Mouse (Mus musculus) adrenal gland, adult (tissue): ENCODE data around the gene Msh3.
"Not testable (repeated sequence)": the region's sequence is repeated elsewhere in the genome, so short reads cannot be mapped to it uniquely, and the experiment has no call there.

Source experiments
- DNase-seq, 2 experiments: peaks; one replicate each; pipeline ENCODE4 v3.0.0; 2022 to 2023; ENCODE audit warnings: low spot score in 1 of 2; ENCODE audit not compliant: inconsistent age in 2 of 2

Msh3 gene

DNA sequence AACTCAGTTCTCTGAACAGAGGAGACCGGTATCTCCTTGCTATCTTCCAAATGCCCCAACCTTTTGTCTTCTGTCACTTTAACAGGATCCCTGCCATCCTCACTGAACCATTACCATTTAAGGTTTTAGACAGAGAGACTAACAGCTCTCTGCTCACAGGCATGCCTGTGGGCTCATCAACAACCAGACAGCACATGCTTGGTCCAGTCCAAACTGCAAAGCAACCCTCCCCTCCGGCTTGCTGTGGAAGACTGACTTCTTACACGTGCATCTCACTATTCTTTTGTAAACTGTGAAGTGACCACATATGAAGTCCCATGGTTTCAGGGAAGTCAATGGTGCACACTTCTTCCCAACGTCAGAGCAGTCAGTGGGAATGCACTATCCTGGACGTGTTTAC, 93.5 kb downstream of the Msh3 start:
- DNase-seq: no peak

DNA sequence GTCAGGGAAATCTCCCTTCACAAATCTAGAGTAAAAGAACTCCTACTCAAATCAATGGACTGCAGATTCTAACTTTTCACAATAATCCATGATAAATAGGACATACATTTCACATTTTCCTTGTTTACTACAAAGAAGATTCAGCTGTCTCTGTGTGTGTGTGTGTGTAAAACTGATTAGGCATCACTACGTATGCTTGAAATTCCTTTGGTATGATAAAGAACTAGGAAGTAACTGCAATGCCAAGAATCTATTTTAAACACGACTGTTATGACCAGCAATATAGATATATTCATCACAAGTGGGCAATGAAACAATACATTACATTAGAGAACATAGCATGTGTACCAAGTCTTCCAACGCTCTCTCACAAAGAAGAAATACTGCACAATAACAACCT, 99.3 kb downstream of the Msh3 start:
- DNase-seq: no peak

- DNase-seq: no peak
Observed at GRCm38 (mm10) chr13:92253850-92254249, 101.0 kb downstream of the Msh3 start.

GRCm38 (mm10) chr13:92252331-92252730, 102.5 kb downstream of the Msh3 start:
- no peak for DNase-seq

DNA sequence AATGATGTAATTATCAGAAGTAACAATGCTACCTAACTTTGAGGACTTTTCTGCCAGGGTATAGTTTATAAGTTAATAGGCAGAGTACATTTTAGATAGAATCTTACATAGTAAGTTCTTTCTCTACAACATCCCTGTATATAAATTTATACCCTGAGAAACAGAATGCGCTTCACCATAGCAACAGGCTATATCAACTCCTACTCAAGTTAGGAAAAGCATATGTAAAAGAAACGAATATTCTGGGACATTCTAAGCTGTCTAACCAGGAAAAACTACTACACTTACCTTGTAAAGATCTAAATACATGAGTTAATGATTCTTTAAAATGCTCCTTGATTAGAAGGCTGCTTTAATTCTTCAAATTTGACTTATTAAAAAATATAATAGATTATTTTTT, 107.2 kb downstream of the Msh3 start:
- DNase-seq: no peak

- no peak for DNase-seq
Observed at GRCm38 (mm10) chr13:92246966-92247365, 107.8 kb downstream of the Msh3 start.

- no peak for DNase-seq
Observed at GRCm38 (mm10) chr13:92244731-92245130, 110.1 kb downstream of the Msh3 start.

DNA sequence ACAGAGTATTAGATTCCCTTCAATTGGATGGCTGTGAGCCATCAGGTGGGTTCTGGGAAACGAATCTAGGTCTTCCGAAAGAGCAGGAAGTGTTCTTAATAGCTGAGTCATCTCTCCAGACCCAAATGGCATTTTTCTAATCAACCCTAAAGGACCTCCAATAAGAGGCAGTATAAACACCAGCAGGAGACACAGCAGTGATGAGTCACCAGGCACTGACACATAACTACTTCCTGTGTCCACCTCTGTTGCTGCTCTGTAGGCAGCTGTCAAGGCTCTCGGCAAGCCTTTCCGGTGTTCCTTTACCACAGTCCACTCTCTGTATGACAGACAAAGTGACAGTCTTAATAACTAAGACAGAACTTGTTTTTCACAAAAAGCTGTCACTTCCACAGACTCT, 113.4 kb downstream of the Msh3 start:
- peak; percentile 53 to 85 for DNase-seq

GRCm38 (mm10) chr13:92237887-92238286, 116.9 kb downstream of the Msh3 start:
- no peak for DNase-seq

DNA sequence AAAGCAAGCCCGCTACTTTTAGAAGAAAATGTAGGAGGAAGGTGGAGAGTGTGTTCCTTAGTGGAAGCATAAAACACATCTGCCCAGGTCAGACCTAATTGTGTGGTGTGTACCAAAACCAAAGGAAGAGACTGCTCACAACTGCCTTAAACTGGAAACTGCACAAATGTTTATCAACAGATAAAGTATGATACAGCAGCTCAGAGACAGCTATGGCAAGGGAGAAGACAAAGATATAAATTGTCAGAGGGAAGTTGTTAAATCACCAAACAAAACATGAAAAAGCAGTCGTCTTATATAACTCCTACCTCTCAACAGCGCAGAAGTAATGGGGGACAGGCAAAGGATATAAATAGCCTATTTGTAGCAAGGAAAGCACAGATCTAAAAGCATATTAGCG, 117.8 kb downstream of the Msh3 start:
- DNase-seq: no peak

DNA sequence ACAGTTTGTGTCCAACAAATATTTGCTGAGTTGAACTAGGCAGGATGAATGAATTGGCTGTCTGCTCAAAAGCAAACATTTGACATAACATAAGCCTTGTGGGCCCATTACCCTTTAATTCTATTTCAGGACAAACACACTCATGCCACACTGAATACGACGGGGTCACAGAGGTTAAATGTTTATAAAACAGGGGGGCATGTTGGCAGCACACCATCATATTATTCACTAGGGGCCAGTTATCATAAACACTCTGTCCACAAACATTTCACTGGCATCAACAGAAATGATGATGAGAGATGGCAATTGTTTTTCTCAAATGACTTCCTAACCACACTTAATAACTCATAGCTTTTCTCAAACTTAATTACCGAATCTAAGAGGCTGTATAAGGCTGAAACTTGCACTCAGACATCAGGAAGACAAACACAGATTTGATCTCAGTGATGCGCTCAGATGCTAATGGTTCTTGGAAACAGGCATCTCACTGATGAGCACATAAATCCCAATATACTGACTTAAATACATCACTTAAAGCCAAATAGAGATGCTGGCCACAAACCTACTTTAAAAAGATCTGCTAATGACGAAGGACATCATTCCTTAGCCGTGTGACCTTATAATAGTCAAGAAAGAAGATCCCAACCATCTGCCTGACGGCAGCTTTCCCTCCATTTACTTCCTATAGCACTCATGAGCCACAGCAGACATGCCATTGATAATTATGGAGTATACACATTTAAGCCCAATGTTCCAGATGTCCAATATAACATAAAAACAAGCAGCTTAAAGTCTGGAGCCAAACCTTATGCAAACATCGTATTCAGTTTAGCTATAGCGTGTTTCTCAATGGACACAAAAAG, 122.5 kb downstream of the Msh3 start:
- no peak for DNase-seq

DNA sequence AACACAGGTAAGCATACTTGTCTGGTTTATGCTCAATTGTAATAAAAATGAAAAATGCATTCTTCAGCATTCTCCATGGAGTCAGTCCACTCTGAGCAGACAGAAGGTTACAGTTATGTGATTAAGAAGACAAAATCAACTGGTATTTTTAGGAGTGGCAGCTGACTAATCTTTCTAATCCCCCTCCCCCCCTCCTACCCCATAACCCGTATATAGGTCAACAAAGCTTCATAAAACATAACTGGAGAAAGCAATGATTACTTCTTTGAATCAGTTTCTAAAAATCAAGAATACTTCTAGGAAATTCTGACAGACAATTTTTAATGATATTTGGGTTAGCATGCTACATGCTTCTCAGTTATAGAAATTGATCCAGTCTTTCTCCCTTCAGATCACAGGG, 126.8 kb downstream of the Msh3 start:
- no peak for DNase-seq

GRCm38 (mm10) chr13:92223567-92223966, 131.2 kb downstream of the Msh3 start:
- DNase-seq: no peak

GRCm38 (mm10) chr13:92222763-92223162, 132.0 kb downstream of the Msh3 start:
- no peak for DNase-seq

DNA sequence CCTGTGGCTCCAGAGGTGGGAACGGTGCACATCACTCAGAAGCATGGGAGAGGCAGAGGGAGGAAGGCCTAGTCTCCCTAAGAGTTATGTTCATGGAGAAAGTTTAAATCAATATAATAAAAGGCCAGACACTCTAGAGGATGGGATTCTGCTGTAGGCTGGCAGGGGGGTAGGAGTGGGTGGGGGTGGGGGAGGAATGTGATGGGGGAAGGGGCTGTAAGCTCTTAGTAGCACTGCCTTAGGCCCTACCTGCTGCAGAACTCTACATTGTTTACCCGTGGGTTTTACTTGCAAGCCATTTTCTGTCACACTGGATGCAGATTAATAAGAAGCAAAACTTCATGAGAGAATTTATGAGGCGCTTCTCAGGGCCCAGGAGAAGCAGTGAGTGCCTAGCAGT, 135.0 kb downstream of the Msh3 start:
- no peak for DNase-seq

DNA sequence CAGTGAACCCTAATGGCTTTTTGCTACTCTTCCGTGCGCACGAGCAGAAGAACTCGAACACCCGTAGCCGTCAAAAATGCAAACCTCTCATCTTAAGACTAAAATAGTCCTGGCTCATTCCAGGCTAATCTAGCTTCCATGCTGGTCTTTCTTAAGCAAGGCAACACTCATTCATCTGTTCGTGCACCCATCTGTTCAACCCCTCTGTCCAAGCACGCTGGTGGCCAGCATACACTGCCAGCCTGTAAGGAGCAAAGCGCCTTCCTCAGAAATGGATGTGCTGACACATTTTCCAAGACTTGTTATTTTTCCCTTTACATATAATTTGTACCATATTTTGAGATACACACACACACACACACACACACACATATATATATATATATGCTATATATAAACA, 137.6 kb downstream of the Msh3 start:
- no peak for DNase-seq

DNA sequence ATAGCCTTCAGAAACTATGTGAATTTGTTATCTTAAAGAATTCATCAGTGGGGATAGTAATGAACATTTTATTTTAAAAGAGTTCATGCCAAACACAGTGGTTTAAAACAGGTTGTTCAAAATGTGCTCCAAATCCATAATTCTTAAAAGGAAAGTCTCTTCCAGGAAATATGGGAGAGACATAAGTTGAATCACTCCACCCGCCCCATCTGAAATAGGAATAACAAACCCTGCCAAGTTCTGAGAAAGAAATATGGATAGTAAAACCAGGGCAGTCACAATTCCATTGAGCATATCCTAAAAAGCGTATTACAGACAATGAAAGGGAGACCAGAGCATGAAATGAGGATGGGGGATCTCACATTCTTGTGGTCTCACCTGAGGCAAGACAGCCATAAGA, 157.9 kb downstream of the Msh3 start:
- no peak for DNase-seq

DNA sequence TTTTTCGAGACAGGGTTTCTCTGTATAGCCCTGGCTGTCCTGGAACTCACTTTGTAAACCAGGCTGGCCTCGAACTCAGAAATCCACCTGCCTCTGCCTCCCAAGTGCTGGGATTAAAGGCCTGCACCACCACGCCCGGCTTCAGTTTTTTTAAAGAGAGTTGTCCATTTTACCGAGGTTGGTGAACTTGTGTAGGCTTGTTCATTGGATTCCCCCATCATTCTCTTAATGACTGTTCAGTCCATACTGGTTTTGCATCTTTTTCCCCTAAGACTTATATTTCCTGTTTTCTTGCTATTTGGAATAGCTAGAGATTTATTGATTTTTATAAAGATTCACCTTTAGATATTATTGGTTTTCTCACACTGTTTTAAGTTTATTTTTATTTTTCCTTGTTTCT, 161.0 kb downstream of the Msh3 start:
- not testable (repeated sequence) for DNase-seq

DNA sequence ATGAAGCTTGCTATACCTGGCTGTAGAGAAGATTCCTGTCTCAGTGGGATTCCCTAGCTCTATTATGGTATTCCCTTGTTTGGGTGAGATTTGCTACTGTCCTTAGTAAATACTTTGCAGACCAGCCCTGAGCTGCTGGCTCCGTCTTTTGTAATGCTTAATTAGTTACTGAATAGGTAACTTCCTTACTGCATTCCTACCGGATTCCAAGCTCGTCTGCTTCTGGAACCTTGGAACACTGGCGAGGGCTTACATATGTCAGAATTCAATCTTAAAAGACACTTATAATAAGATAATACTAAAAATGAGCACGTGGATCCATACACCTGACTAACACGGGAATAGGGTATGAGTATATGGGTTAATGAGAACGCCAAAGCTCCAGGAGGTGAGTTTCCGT, 182.1 kb downstream of the Msh3 start:
- not testable (repeated sequence) for DNase-seq
